Mouse (Mus musculus): Measurements from ENCODE around the gene Tbc1d2b.

DNA sequence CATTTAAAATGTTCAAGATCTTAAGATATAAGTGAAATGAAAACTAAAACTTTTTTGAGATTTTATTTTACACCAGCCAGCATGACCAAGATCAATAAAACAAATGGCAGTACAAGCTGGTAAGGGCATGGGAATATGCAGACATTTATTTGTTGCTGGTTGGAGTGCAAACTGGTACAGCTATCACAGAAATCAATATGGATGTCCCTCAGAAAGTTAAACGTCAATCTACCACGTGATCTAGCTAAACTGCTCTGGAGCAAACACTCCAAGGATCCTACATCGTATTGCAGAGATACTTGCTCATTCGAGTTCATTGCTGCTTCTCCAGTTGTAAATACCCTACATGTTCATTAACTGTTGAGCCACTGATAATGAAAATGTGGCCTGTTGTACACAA lies 32.1 kb upstream of the Tbc1d2b start:
- TF ChIP-seq POLR2A (IDR thresholded peaks at IDR 0.05; ENCODE audit: control insufficient read depth, low read depth, low read length) (no peak), CTCF (IDR thresholded peaks at IDR 0.05; ENCODE audit: control insufficient read depth, insufficient read depth, insufficient replicate concordance, low read depth, low read length) (no peak)

Measured in testis, adult 2 months (tissue).